Mouse (Mus musculus) bone marrow, adult 2 months (tissue): Measurements from ENCODE around the gene Vegfb.

ENCODE experiments used
- CTCF ChIP-seq: fragments of 200-500 bp; IDR thresholded peaks from 2 replicates; pipeline ENCODE4 v1.5.1; 2011; ENCODE audit warnings: low read length, control low read depth; ENCODE audit not compliant: control insufficient read depth, insufficient read depth
- POLR2A ChIP-seq: fragments of 200-500 bp; IDR thresholded peaks from 2 replicates; pipeline ENCODE4 v1.6.1; 2011; ENCODE audit warnings: low read depth, mild to moderate bottlenecking, control low read depth, low read length, borderline replicate concordance; ENCODE audit not compliant: control insufficient read depth

- TF ChIP-seq POLR2A (no peak), CTCF (peak; percentile 49; the same call in 1 of the 2 replicates)
These were observed 33.4 kb downstream of the Vegfb start for GRCm38 (mm10) chr19:6954046-6954445.
